Mouse (Mus musculus): ENCODE measurements around the gene Tbc1d22b. TPM values are rescaled to one million over a fixed set of nuclear protein-coding genes. Genes with fewer than 3 reads are reported as not detected.

Gene Tbc1d22b
- total and polyA plus RNA-seq, 3 experiments: 8.0 to 53.8 (median 30.7) TPM

DNA sequence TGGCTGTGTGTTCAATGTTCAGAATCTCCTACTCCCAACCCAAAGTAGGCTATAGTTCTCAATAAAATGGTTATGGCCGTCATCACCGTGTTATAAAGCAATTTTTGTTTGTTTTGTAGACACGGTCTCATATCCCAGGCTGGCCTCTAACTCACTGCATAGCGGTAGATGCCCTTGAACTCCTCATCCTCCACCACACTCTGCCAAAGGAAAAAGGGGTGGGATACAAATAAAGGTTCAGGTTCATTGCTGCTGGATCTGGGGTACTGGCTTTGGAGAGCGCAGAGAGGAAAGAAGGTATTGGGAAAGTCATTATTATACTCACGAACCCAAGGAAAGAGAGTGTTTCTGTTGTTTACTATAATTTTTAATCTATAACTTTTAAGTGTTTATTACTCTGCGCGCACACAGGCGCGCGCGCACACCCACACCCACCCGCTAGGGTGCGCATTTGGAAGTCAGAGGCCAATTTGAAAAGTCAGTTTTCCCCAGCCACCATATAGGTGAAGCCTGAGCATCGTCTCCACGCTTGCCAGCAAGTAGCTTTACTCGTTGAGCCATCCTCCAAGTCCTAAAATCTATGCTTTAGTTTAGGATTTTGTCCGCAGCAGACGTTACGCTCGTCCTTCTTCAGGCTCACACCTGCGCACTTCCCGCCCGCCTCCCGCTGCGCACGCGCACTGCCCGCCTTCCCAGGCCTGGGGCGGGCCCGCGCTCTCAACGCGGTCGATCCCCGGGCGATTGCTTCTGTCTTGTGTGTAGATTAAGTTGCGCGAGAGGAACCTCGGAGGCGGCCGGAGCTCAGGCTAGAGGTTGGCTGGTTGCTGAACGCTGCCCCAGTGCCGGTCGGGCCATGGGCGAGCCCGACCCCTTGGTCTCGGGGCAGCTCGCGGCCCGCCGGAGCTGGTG, 64.8 kb downstream of the Tbc1d22b start, which contains the start of the genes Rnf8 and Gm28043:
TSS of gene Rnf8 (plus strand) at position 676 of the 909 bp plus-strand sequence.
TSS of gene Gm28043 (plus strand) at position 762 of the 909 bp plus-strand sequence.
- Histone ChIP-seq H3K27me3 (ENCODE audit: control insufficient read depth in 1 of 2, insufficient read depth in 2 of 2, low read length in 2 of 2) (no peaks in the 10 kb centered on the region), H3K36me3 (ENCODE audit: control insufficient read depth in 1 of 2, insufficient read depth in 2 of 2, low read length in 2 of 2) (peaks cover 0 to 9% of the 10 kb centered on the region in 2 experiments; a peak in 3 of 4 replicates), H3K9ac (ENCODE audit: control insufficient read depth, low read depth, low read length, poor library complexity, severe bottlenecking) (peak within 1 kb of the TSS; percentile 94), H3K4me1 (ENCODE audit: control insufficient read depth in 1 of 2, insufficient read depth in 2 of 2, low read length in 2 of 2) (peaks cover 0 to 12% of the 10 kb centered on the region in 2 experiments; a peak in 2 of 4 replicates), H3K9me3 (replicated peaks; ENCODE audit: insufficient read depth, low read length) (no peaks in the 10 kb centered on the region), H3K27ac (ENCODE audit: control insufficient read depth, low read depth, low read length) (peak within 1 kb of the TSS; percentile 85), H3K4me3 (ENCODE audit: control insufficient read depth in 1 of 2, insufficient read depth in 1 of 2, low read depth in 2 of 2, low read length in 2 of 2) (peak within 1 kb of the TSS; percentile 65 to 98), H3K79me2 (ENCODE audit: control insufficient read depth, insufficient read depth, low read length, poor library complexity) (peaks cover 37% of the 10 kb centered on the region)
- peak; percentile 97 for DNase-seq (ENCODE audit: low read depth, low spot score)
- peak; percentile 91; the same call in 1 of the 2 replicates for TF ChIP-seq E2F4 (IDR thresholded peaks at IDR 0.05; ENCODE audit: borderline replicate concordance, low read depth, low read length)
- no peak for TF ChIP-seq BHLHE40 (IDR thresholded peaks at IDR 0.05; ENCODE audit: borderline replicate concordance, low read depth, low read length)
- no peak for TF ChIP-seq GATA1 (IDR thresholded peaks at IDR 0.05; ENCODE audit: low read depth, low read length)
- TF ChIP-seq UBTF (IDR thresholded peaks at IDR 0.05; ENCODE audit: borderline replicate concordance, insufficient read depth, low read depth, low read length): no peak
- TF ChIP-seq RCOR1 (IDR thresholded peaks at IDR 0.05; ENCODE audit: low read depth, low read length): no peak
- TF ChIP-seq POLR2A (IDR thresholded peaks at IDR 0.05; ENCODE audit: control insufficient read depth in 1 of 2, insufficient read depth in 1 of 2, low read depth in 1 of 2, low read length in 2 of 2, poor library complexity in 1 of 2): peak; percentile 87 to 90
- peak; percentile 70 for TF ChIP-seq MYC (IDR thresholded peaks at IDR 0.05; ENCODE audit: low read depth, low read length)
- TF ChIP-seq ETS1 (IDR thresholded peaks at IDR 0.05; ENCODE audit: low read depth, low read length): peak; percentile 34; the same call in 1 of the 2 replicates
- TF ChIP-seq TAL1 (IDR thresholded peaks at IDR 0.05; ENCODE audit: low read length): no peak
- TF ChIP-seq KAT2A (conservative IDR thresholded peaks at IDR 0.05; ENCODE audit: low read depth, low read length): no peak; the same call in 1 of the 2 replicates
- TF ChIP-seq MXI1 (IDR thresholded peaks at IDR 0.05; ENCODE audit: low read depth, low read length): peak; percentile 81
- no peak for TF ChIP-seq GABPA (IDR thresholded peaks at IDR 0.05; ENCODE audit: low read depth, low read length)
- no peak for TF ChIP-seq CHD1 (IDR thresholded peaks at IDR 0.05; ENCODE audit: low read depth, low read length)
- TF ChIP-seq SMC3 (IDR thresholded peaks at IDR 0.05; ENCODE audit: low read depth, low read length): no peak
- no peak for TF ChIP-seq MAFK (IDR thresholded peaks at IDR 0.05; ENCODE audit: borderline replicate concordance, low read depth, low read length)
- peak; percentile 67 for TF ChIP-seq ELF1 (IDR thresholded peaks at IDR 0.05; ENCODE audit: low read depth, low read length)
- no peak for TF ChIP-seq JUND (IDR thresholded peaks at IDR 0.05; ENCODE audit: low read depth, low read length)
- peak; percentile 99 for TF ChIP-seq NRF1 (IDR thresholded peaks at IDR 0.05; ENCODE audit: insufficient read depth, low read depth, low read length, poor library complexity, severe bottlenecking)
- peak; percentile 94 for TF ChIP-seq NELFE (IDR thresholded peaks at IDR 0.05; ENCODE audit: low read depth, low read length)
- TF ChIP-seq SIN3A (IDR thresholded peaks at IDR 0.05; ENCODE audit: low read length): peak; percentile 89
- no peak for TF ChIP-seq MYB (IDR thresholded peaks at IDR 0.05; ENCODE audit: low read depth, low read length)
- peak; percentile 72 for TF ChIP-seq MAX (IDR thresholded peaks at IDR 0.05; ENCODE audit: low read length)
- TF ChIP-seq MAZ (IDR thresholded peaks at IDR 0.05; ENCODE audit: low read depth, low read length): peak; percentile 69; the same call in 1 of the 2 replicates
- TF ChIP-seq USF2 (IDR thresholded peaks at IDR 0.05; ENCODE audit: borderline replicate concordance in 1 of 2, insufficient read depth in 1 of 2, low read depth in 1 of 2, low read length in 2 of 2): no peak
- no peak for TF ChIP-seq ZKSCAN1 (IDR thresholded peaks at IDR 0.05; ENCODE audit: low read depth, low read length)
- TF ChIP-seq ZC3H11A (IDR thresholded peaks at IDR 0.05; ENCODE audit: low read depth, low read length): no peak
- TF ChIP-seq POLR2AphosphoS2 (IDR thresholded peaks at IDR 0.05; ENCODE audit: low read length): peak; percentile 93
- peak; percentile 87 for TF ChIP-seq HCFC1 (IDR thresholded peaks at IDR 0.05; ENCODE audit: low read depth, low read length)
- no peak for TF ChIP-seq ZNF384 (IDR thresholded peaks at IDR 0.05; ENCODE audit: low read depth, low read length)
- TF ChIP-seq CTCF (IDR thresholded peaks at IDR 0.05 in 2 of 3, conservative IDR thresholded peaks at IDR 0.05 in 1 of 3; ENCODE audit: control insufficient read depth in 1 of 3, insufficient read depth in 1 of 3, low read depth in 2 of 3, low read length in 3 of 3, poor library complexity in 1 of 3, severe bottlenecking in 1 of 3): peak; percentile 56 to 58 (median 57)
- no peak for TF ChIP-seq EP300 (IDR thresholded peaks at IDR 0.05; ENCODE audit: low read depth in 1 of 2, low read length in 2 of 2)
- TF ChIP-seq RAD21 (IDR thresholded peaks at IDR 0.05; ENCODE audit: low read depth, low read length): no peak
- TF ChIP-seq TBP (IDR thresholded peaks at IDR 0.05; ENCODE audit: low read depth, low read length): peak; percentile 41; the same call in 1 of the 2 replicates
- peak; percentile 43 for TF ChIP-seq CHD2 (IDR thresholded peaks at IDR 0.05; ENCODE audit: low read length)
- no peak for TF ChIP-seq MEF2A (IDR thresholded peaks at IDR 0.05; ENCODE audit: extremely low read depth, insufficient replicate concordance, low read depth, low read length, poor library complexity, severe bottlenecking)

Data from MEL (cell line).